Mouse (Mus musculus) erythroblast, embryonic 14.5 days (primary cell): ENCODE data around the gene Hist1h4f.
"Not testable (repeated sequence)": the region's sequence is repeated elsewhere in the genome, so short reads cannot be mapped to it uniquely, and the experiment has no call there.

Source experiments
- GATA1 ChIP-seq: IDR thresholded peaks from 2 replicates; pipeline ENCODE4 v1.6.1; 2012; ENCODE audit warnings: low read length, inconsistent platforms, mixed read lengths
- TAL1 ChIP-seq: IDR thresholded peaks from 3 replicates; pipeline ENCODE4 v1.6.1; 2012; ENCODE audit warnings: low read length, inconsistent platforms, mixed read lengths

DNA sequence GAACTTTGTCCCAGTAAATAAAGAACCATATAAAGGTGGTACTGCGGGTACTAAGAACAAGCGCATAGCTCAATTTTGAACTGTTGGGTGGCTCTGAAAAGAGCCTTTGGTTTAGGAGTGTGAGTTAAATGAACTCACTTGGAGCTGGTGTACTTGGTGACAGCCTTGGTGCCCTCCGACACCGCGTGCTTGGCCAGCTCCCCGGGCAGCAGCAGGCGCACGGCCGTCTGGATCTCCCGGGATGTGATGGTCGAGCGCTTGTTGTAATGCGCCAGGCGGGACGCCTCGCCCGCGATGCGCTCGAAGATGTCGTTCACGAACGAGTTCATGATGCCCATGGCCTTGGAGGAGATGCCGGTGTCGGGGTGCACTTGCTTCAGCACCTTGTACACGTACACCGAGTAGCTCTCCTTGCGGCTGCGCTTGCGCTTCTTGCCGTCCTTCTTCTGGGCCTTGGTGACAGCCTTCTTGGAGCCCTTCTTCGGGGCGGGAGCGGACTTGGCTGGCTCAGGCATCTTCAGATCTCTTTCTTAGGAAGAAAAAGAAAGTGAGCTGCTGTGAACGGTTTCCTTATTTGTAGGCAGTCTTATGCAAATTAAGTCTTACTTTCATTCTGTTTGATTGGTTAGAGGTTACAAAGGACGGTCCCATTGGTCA lies 34.1 kb upstream of the Hist1h4f start:
- not testable (repeated sequence) for TF ChIP-seq TAL1, GATA1
